Mouse (Mus musculus) embryonic facial prominence, embryonic 11.5 days (tissue): ENCODE results near the gene Erg. TPM values are rescaled to one million over a fixed set of nuclear protein-coding genes. Genes with fewer than 3 reads are reported as not detected.

Experiments
- ATAC-seq: fragments of 200-750 bp; cut with Nextera tagmentation; replicated peaks from 2 replicates; pipeline ENCODE4 v1.8.0; 2017; ENCODE audit warnings: low read depth; ENCODE audit not compliant: insufficient number of reproducible peaks, low FRiP score, low TSS enrichment
- DNase-seq: peaks from one replicate; pipeline ENCODE4 v3.0.0-alpha.2; 2015; ENCODE audit warnings: low spot score
- H3K27ac ChIP-seq: fragments of 300-500 bp; sonication (generic); replicated peaks from 2 replicates; pipeline ENCODE4 v1.5.1; 2014; ENCODE audit warnings: mild to moderate bottlenecking, low read depth, low read length, control low read depth
- H3K27me3 ChIP-seq: fragments of 300-500 bp; sonication (generic); 2 replicates; pipeline ENCODE4 v1.6.1; 2014; ENCODE audit warnings: mild to moderate bottlenecking, low read length, moderate library complexity, mixed read lengths; ENCODE audit not compliant: control insufficient read depth, insufficient read depth
- H3K36me3 ChIP-seq: fragments of 300-500 bp; sonication (generic); replicated peaks from 2 replicates; pipeline ENCODE4 v1.6.1; 2014; ENCODE audit warnings: low read depth, mild to moderate bottlenecking, low read length, moderate library complexity, mixed read lengths; ENCODE audit not compliant: control insufficient read depth, insufficient read depth
- H3K4me1 ChIP-seq: fragments of 300-500 bp; sonication (generic); 2 replicates; pipeline ENCODE4 v1.6.1; 2014; ENCODE audit warnings: low read length, mixed read lengths; ENCODE audit not compliant: control insufficient read depth, insufficient read depth
- H3K4me2 ChIP-seq: fragments of 300-500 bp; sonication (generic); 2 replicates; pipeline ENCODE4 v1.6.1; 2014; ENCODE audit warnings: low read depth, mild to moderate bottlenecking, control low read depth, low read length, moderate library complexity
- H3K4me3 ChIP-seq: fragments of 300-500 bp; sonication (generic); 2 replicates; pipeline ENCODE4 v1.5.1; 2014; ENCODE audit warnings: low read depth, low read length, control low read depth
- H3K9ac ChIP-seq: fragments of 300-500 bp; sonication (generic); replicated peaks from 2 replicates; pipeline ENCODE4 v1.6.1; 2014; ENCODE audit warnings: mild to moderate bottlenecking, control low read depth, low read length
- H3K9me3 ChIP-seq: fragments of 300-500 bp; sonication (generic); replicated peaks from 2 replicates; pipeline ENCODE4 v1.6.1; 2016; ENCODE audit warnings: mild to moderate bottlenecking, low read length, inconsistent platforms, mixed read lengths; ENCODE audit not compliant: control insufficient read depth
- WGBS: fragments of 180-500 bp; shearing (Covaris S2); extraction: QIAGEN DNeasy Blood & Tissue Kit; methylation state at CpG from one replicate; pipeline ENCODE4 v1.1.7; 2014; 5-methylcytosine and 5-hydroxymethylcytosine counted together
- polyA plus RNA-seq: library from polyadenylated mRNA; unstranded; fragments of >200 nt; fragmentation: Nextera tagmentation; extraction: Ambion mirVana; gene quantifications from 2 replicates; pipeline ENCODE4 v1.2.1, GENCODE M21; 2014

Erg gene
- polyA plus RNA-seq, 1 experiment from 2014 or later: 2.5 TPM

GRCm38 (mm10) chr16:95614482-95614881 is 28.1 kb upstream of the Erg start:
- DNase-seq: no peak
- no peak overlapping the region for H3K4me3 ChIP-seq
- H3K27me3 ChIP-seq: no peaks in the 10 kb centered on the region
- no peaks in the 10 kb centered on the region for H3K36me3 ChIP-seq
- H3K27ac ChIP-seq: no peak overlapping the region
- 98% methylated on average over 2 of the region's 2 CpGs for WGBS
- ATAC-seq: no peak
- no peak overlapping the region for H3K4me2 ChIP-seq
- H3K9ac ChIP-seq: no peak overlapping the region
- H3K4me1 ChIP-seq: no peaks in the 10 kb centered on the region
- no peaks in the 10 kb centered on the region for H3K9me3 ChIP-seq

GRCm38 (mm10) chr16:95611982-95612746 is 25.8 kb upstream of the Erg start:
- DNase-seq (no peak), ATAC-seq (no peak)
- H3K9ac ChIP-seq: no peak overlapping the region
- WGBS: 76% methylated on average over 20 of the region's 20 CpGs
- no peak overlapping the region for H3K27ac ChIP-seq
- no peak overlapping the region for H3K4me3 ChIP-seq
- no peaks in the 10 kb centered on the region for H3K9me3 ChIP-seq
- H3K27me3 ChIP-seq: no peaks in the 10 kb centered on the region
- no peaks in the 10 kb centered on the region for H3K36me3 ChIP-seq
- H3K4me1 ChIP-seq: no peaks in the 10 kb centered on the region
- no peak overlapping the region for H3K4me2 ChIP-seq

GRCm38 (mm10) chr16:95608624-95609023 is 22.2 kb upstream of the Erg start:
- Histone ChIP-seq H3K4me1 (no peaks in the 10 kb centered on the region), H3K9ac (no peak overlapping the region), H3K36me3 (no peaks in the 10 kb centered on the region), H3K27ac (no peak overlapping the region), H3K4me2 (no peak overlapping the region), H3K27me3 (no peaks in the 10 kb centered on the region), H3K4me3 (no peak overlapping the region), H3K9me3 (no peaks in the 10 kb centered on the region)
- WGBS: 77% methylated on average over 7 of the region's 7 CpGs
- DNase-seq (no peak), ATAC-seq (no peak)

GRCm38 (mm10) chr16:95605304-95605703 is 18.9 kb upstream of the Erg start:
- ATAC-seq: no peak
- Histone ChIP-seq H3K9me3 (no peaks in the 10 kb centered on the region), H3K4me2 (no peak overlapping the region), H3K4me1 (no peaks in the 10 kb centered on the region), H3K27me3 (no peaks in the 10 kb centered on the region), H3K36me3 (no peaks in the 10 kb centered on the region), H3K9ac (no peak overlapping the region), H3K4me3 (no peak overlapping the region), H3K27ac (no peak overlapping the region)
- DNase-seq: peak; percentile 74
- 23% methylated on average over 7 of the region's 7 CpGs for WGBS

GRCm38 (mm10) chr16:95602504-95602903 is 16.1 kb upstream of the Erg start:
- Histone ChIP-seq H3K4me2 (0 out of 2 replicates have a peak overlapping the region, but pooled peaks have one; percentile 11), H3K27me3 (no peaks in the 10 kb centered on the region), H3K4me1 (no peaks in the 10 kb centered on the region), H3K9me3 (no peaks in the 10 kb centered on the region), H3K9ac (no peak overlapping the region), H3K36me3 (no peaks in the 10 kb centered on the region), H3K4me3 (no peak overlapping the region), H3K27ac (0 out of 2 replicates have a peak overlapping the region, but pooled peaks have one; percentile 25)
- peak; percentile 71 for ATAC-seq
- WGBS: 26% methylated on average over 5 of the region's 5 CpGs
- peak; percentile 71 for DNase-seq

GRCm38 (mm10) chr16:95601807-95602206 is 15.4 kb upstream of the Erg start:
- WGBS: 44% methylated on average over 4 of the region's 4 CpGs

GRCm38 (mm10) chr16:95601219-95601580 is 14.8 kb upstream of the Erg start:
- no peak for ATAC-seq

More at GRCm38 (mm10) chr16:95601807-95602206, 15.4 kb upstream of the Erg start:
- Histone ChIP-seq H3K4me3 (no peak overlapping the region), H3K9ac (no peak overlapping the region), H3K36me3 (no peaks in the 10 kb centered on the region), H3K27ac (0 out of 2 replicates have a peak overlapping the region, but pooled peaks have one; percentile 25), H3K9me3 (no peaks in the 10 kb centered on the region), H3K27me3 (no peaks in the 10 kb centered on the region), H3K4me1 (no peaks in the 10 kb centered on the region), H3K4me2 (no peak overlapping the region)
- DNase-seq (peak; percentile 36), ATAC-seq (no peak)

GRCm38 (mm10) chr16:95600572-95601218 is 14.3 kb upstream of the Erg start:
- ATAC-seq: peak; percentile 64; the same call in 1 of the 2 replicates
- Histone ChIP-seq H3K27ac (no peak overlapping the region), H3K4me2 (no peak overlapping the region), H3K36me3 (no peaks in the 10 kb centered on the region), H3K9me3 (no peaks in the 10 kb centered on the region), H3K4me3 (no peak overlapping the region), H3K27me3 (no peaks in the 10 kb centered on the region), H3K9ac (no peak overlapping the region), H3K4me1 (no peaks in the 10 kb centered on the region)
- DNase-seq: no peak
- WGBS: 78% methylated on average over 19 of the region's 19 CpGs

More at GRCm38 (mm10) chr16:95601219-95601580, 14.8 kb upstream of the Erg start:
- H3K9ac ChIP-seq: no peak overlapping the region
- no peak overlapping the region for H3K4me2 ChIP-seq
- WGBS: 85% methylated on average over 4 of the region's 4 CpGs
- H3K4me1 ChIP-seq: no peaks in the 10 kb centered on the region
- H3K27me3 ChIP-seq: no peaks in the 10 kb centered on the region
- no peak overlapping the region for H3K4me3 ChIP-seq
- H3K36me3 ChIP-seq: no peaks in the 10 kb centered on the region
- no peak overlapping the region for H3K27ac ChIP-seq
- no peaks in the 10 kb centered on the region for H3K9me3 ChIP-seq
- DNase-seq: no peak
